In genomic region chr9:110159036-110159435, GRCm38 (mm10) we compare ENCODE assay signal across 17 mouse cellular contexts. TPM values are rescaled to one million over a fixed set of nuclear protein-coding genes. Genes with fewer than 3 reads are reported as not detected.
DNase-seq lines count a peak whose midpoint lies in the region; ATAC-seq and TF ChIP-seq lines count a peak whose summit lies in the region.
"Had no signal": no experiment of that assay in that cellular context is flagged by ENCODE, and none has a peak within 500 bp of the region (broad histone marks: within the 10 kb centered on the region; RNA-seq: fewer than 3 reads in every experiment).

No protein-coding gene starts in this region.

- no peak overlapping the region for H3K9ac ChIP-seq in kidney, embryonic 16.5 days (replicated peaks; ENCODE audit: low read length)
- H3K9ac ChIP-seq: embryonic facial prominence, embryonic 12.5 days; hindbrain, embryonic 14.5 days; liver, postnatal 0 days; midbrain, embryonic 15.5 days had no signal

- no peak for TF ChIP-seq CTCF in kidney, adult 2 months (conservative IDR thresholded peaks at IDR 0.05; ENCODE audit: insufficient read depth, insufficient read length, low read depth, low read length)
- no peak for TF ChIP-seq CTCF in left cerebral cortex, adult 2 months (IDR thresholded peaks at IDR 0.05)

- no peaks in the 10 kb centered on the region for H3K9me3 ChIP-seq in kidney, embryonic 16.5 days (ENCODE audit: low read length)
- H3K9me3 ChIP-seq: embryonic facial prominence, embryonic 12.5 days; megakaryocyte, embryonic 14.5 days; midbrain, embryonic 15.5 days had no signal

- DNase-seq in kidney, adult 2 months: peak; percentile 4
- peak; percentile 6 for DNase-seq in left cerebral cortex, postnatal 4 days
- DNase-seq in left cerebral cortex, adult 2 months (ENCODE audit: extremely low spot score in 1 of 2, low spot score in 2 of 2): no peak
- DNase-seq in adrenal gland, adult 2 months: peak; percentile 73
- DNase-seq in testis, postnatal 10 days (ENCODE audit: low spot score): peak; percentile 46
- no peak for DNase-seq in thymus, postnatal 36 days
- DNase-seq: kidney, postnatal 4 days; liver; liver, postnatal 0 days; lung, postnatal 14 days had no signal

- H3K4me2 ChIP-seq in kidney, embryonic 16.5 days (replicated peaks; ENCODE audit: low read depth, low read length): no peak overlapping the region
- H3K4me2 ChIP-seq: embryonic facial prominence, embryonic 12.5 days; hindbrain, embryonic 14.5 days; midbrain, embryonic 15.5 days had no signal

- WGBS in kidney, adult 2 months: 85% methylated on average over 1 of the region's 1 CpGs
- WGBS in kidney, embryonic 16.5 days: 94% methylated on average over 1 of the region's 1 CpGs

- H3K36me3 ChIP-seq in kidney, adult 2 months (ENCODE audit: control insufficient read depth, insufficient read depth, low read length): peaks cover 1% of the 10 kb centered on the region
- peaks cover 54% of the 10 kb centered on the region for H3K36me3 ChIP-seq in kidney, embryonic 16.5 days (ENCODE audit: insufficient read depth, low read length)

- H3K4me3 ChIP-seq in kidney, adult 2 months (ENCODE audit: insufficient read depth, low read depth, low read length): no peak overlapping the region
- H3K4me3 ChIP-seq in kidney, embryonic 16.5 days (ENCODE audit: low read length): no peak overlapping the region
- no peak overlapping the region for H3K4me3 ChIP-seq in left cerebral cortex, adult 2 months
- H3K4me3 ChIP-seq: embryonic facial prominence, embryonic 12.5 days; megakaryocyte, embryonic 14.5 days; midbrain, embryonic 15.5 days had no signal

- no peak for TF ChIP-seq POLR2A in kidney, adult 2 months (IDR thresholded peaks at IDR 0.05; ENCODE audit: low read depth, low read length)

- intact Hi-C loops in left cerebral cortex, postnatal 4 days (cut with DNase I): no loop called here
- intact Hi-C loops in left cerebral cortex, adult 2 months (cut with DNase I): no loop called here

- no peaks in the 10 kb centered on the region for H3K27me3 ChIP-seq in kidney, adult 2 months (replicated peaks; ENCODE audit: control insufficient read depth, insufficient read depth, low read length)
- no peaks in the 10 kb centered on the region for H3K27me3 ChIP-seq in kidney, embryonic 16.5 days (ENCODE audit: insufficient read depth, low read length)
- H3K27me3 ChIP-seq: embryonic facial prominence, embryonic 12.5 days; megakaryocyte, embryonic 14.5 days; midbrain, embryonic 15.5 days had no signal

- no peak for ATAC-seq in kidney, embryonic 16.5 days (ENCODE audit: low FRiP score, low TSS enrichment)
- ATAC-seq: forebrain, embryonic 16.5 days; intestine, postnatal 0 days; liver, postnatal 0 days; midbrain, embryonic 15.5 days had no signal

- H3K27ac ChIP-seq in kidney, adult 2 months (ENCODE audit: insufficient read depth, low read depth, low read length): no peak overlapping the region
- no peak overlapping the region for H3K27ac ChIP-seq in kidney, embryonic 16.5 days (ENCODE audit: low read length)
- H3K27ac ChIP-seq in left cerebral cortex, adult 2 months: no peak overlapping the region
- H3K27ac ChIP-seq: embryonic facial prominence, embryonic 12.5 days; hindbrain, embryonic 14.5 days; midbrain, embryonic 15.5 days had no signal

- H3K4me1 ChIP-seq in kidney, adult 2 months (ENCODE audit: control insufficient read depth, insufficient read depth, low read length): no peaks in the 10 kb centered on the region
- no peaks in the 10 kb centered on the region for H3K4me1 ChIP-seq in kidney, embryonic 16.5 days (ENCODE audit: insufficient read depth, low read length)
- H3K4me1 ChIP-seq: embryonic facial prominence, embryonic 12.5 days; midbrain, embryonic 15.5 days had no signal

RNA-seq across cellular contexts. Expression of gene Dhx30, which starts 41.4 kb away (rescaled TPM):
- 84.3 and 87.6 TPM in 2 replicates for polyA plus RNA-seq in kidney, adult 2 months (2012; rRNA removed)
- polyA plus RNA-seq in kidney, embryonic 16.5 days (2015; fragmentation: Nextera tagmentation; extraction: Ambion mirVana): 144 and 154 TPM in 2 replicates
- total RNA-seq in left cerebral cortex, postnatal 4 days (2021): 100 to 1,000 TPM; 150 to 157 TPM
- total RNA-seq in left cerebral cortex, adult 2 months (2021): 100 to 1,000 TPM; 166 to 173 TPM
- 100 to 1,000 TPM in 1 of 2 experiments, 10 to 100 TPM in 1; 92.7 to 102 TPM for total RNA-seq in adrenal gland, adult 2 months (2021)
- 52.9 and 68.1 TPM in 2 replicates for polyA plus RNA-seq in adrenal gland, adult 2 months (2012; rRNA removed)

RNA-seq across cellular contexts. Expression of gene Smarcc1, which starts 41.5 kb away (rescaled TPM):
- 12.0 and 12.2 TPM in 2 replicates for polyA plus RNA-seq in kidney, adult 2 months (2012; rRNA removed)
- 96.3 and 117 TPM in 2 replicates for polyA plus RNA-seq in kidney, embryonic 16.5 days (2015; fragmentation: Nextera tagmentation; extraction: Ambion mirVana)
- total RNA-seq in left cerebral cortex, postnatal 4 days (2021): 100 to 1,000 TPM; 103 to 118 TPM
- 10 to 100 TPM; 68.6 to 74.8 TPM for total RNA-seq in left cerebral cortex, adult 2 months (2021)
- 10 to 100 TPM; 46.1 to 58.3 TPM for total RNA-seq in adrenal gland, adult 2 months (2021)
- 20.8 and 26.4 TPM in 2 replicates for polyA plus RNA-seq in adrenal gland, adult 2 months (2012; rRNA removed)

Comparison
In these comparisons a context has a peak if more than half of its experiments do, and no peak if none do; other contexts are left out.
1. DNase-seq: peak in kidney, adult 2 months (single experiment), left cerebral cortex, postnatal 4 days (single experiment), adrenal gland, adult 2 months (single experiment) and testis, postnatal 10 days (single experiment); none in left cerebral cortex, adult 2 months (0 of 2) and thymus, postnatal 36 days (0 of 2).